Mouse (Mus musculus): ENCODE data around the gene Adgrb3.

DNA sequence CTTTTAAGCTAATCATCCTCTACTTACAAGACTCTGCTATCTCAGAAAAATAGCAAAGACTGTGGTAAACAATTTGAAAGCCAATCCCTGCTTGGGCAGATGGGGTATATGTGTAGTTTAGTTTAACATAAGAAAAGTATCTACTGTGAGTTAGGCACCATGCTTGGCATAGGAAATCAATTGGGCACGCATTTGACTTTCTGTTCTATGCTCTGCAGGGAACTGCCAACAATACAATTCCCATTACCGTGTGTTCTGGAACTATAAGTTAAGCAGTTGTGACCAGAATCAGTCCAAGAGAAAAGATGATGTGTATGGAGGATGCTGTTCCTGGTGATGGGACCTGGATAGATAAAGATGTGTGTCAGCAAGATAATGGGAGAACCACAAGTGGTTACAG lies 517.2 kb downstream of the Adgrb3 start:
- TF ChIP-seq POLR2A (IDR thresholded peaks at IDR 0.05; ENCODE audit: borderline replicate concordance, insufficient read depth, low read length): no peak
- no peak for TF ChIP-seq CTCF (IDR thresholded peaks at IDR 0.05; ENCODE audit: borderline replicate concordance, insufficient read depth, low read depth, low read length)
